Mouse (Mus musculus) G1E (cell line): ENCODE data around the gene Fam71b. TPM values are rescaled to one million over a fixed set of nuclear protein-coding genes. Genes with fewer than 3 reads are reported as not detected.
A peak's percentile ranks its signal among the peaks of the same experiment; 100 is the strongest.

ENCODE experiments used
- ATAC-seq: 2 replicates; pipeline ENCODE4 v1.8.0; 2016; ENCODE audit warnings: mild to moderate bottlenecking; ENCODE audit not compliant: insufficient number of reproducible peaks, poor library complexity, low FRiP score, severe bottlenecking; ENCODE audit errors: extremely low read depth
- DNase-seq: peaks from one replicate; pipeline ENCODE4 v3.0.0; 2012; ENCODE audit warnings: low spot score
- H3K27me3 ChIP-seq: 2 replicates; pipeline ENCODE4 v1.6.1; 2012; ENCODE audit warnings: mild to moderate bottlenecking, low read length, inconsistent platforms; ENCODE audit not compliant: insufficient read depth
- H3K36me3 ChIP-seq: replicated peaks from 2 replicates; pipeline ENCODE3; 2012; ENCODE audit warnings: mild to moderate bottlenecking, inconsistent platforms
- H3K4me1 ChIP-seq: 2 replicates; pipeline ENCODE4 v1.6.1; 2012; ENCODE audit warnings: low read depth, low read length, inconsistent platforms, mixed read lengths; ENCODE audit not compliant: insufficient read depth
- H3K4me3 ChIP-seq: 2 replicates; pipeline ENCODE4 v1.5.1; 2012; ENCODE audit warnings: low read depth, mild to moderate bottlenecking, inconsistent platforms, low read length, moderate library complexity, mixed read lengths
- H3K9me3 ChIP-seq: replicated peaks from 2 replicates; pipeline ENCODE4 v1.6.1; 2012; ENCODE audit warnings: inconsistent platforms
- CTCF ChIP-seq: IDR thresholded peaks from 2 replicates; pipeline ENCODE4 v1.5.1; 2012; ENCODE audit warnings: low read depth, low read length, inconsistent platforms, mixed read lengths
- GATA1 ChIP-seq: IDR thresholded peaks from 2 replicates; pipeline ENCODE4 v1.6.1; 2012; ENCODE audit warnings: borderline replicate concordance, low read length, inconsistent platforms, mixed read lengths
- GATA2 ChIP-seq: IDR thresholded peaks from 2 replicates; pipeline ENCODE4 v1.6.1; 2012; ENCODE audit warnings: low read depth, low read length, inconsistent platforms, borderline replicate concordance
- POLR2AphosphoS5 ChIP-seq: IDR thresholded peaks from 2 replicates; pipeline ENCODE4 v1.6.1; 2012; ENCODE audit warnings: low read depth, low read length, inconsistent platforms; ENCODE audit not compliant: insufficient replicate concordance
- TAL1 ChIP-seq: conservative IDR thresholded peaks from 2 replicates; pipeline ENCODE4 v1.6.1; 2012; ENCODE audit warnings: low read depth, low read length, inconsistent platforms, mixed read lengths
- polyA plus RNA-seq: library from polyadenylated mRNA; stranded (reverse); fragments of >175 nt; gene quantifications from 2 replicates; pipeline ENCODE4 v1.2.3, GENCODE M21; 2012
- total RNA-seq, 2 experiments: library from RNA; stranded (forward) in 1 of 2; stranded (reverse) in 1 of 2; fragments of 200-1000 nt in 1 of 2; fragments of >200 nt in 1 of 2; fragmentation: Nextera tagmentation in 1 of 2; gene quantifications; 2 replicates each; pipeline ENCODE4 v1.2.3; 2014 to 2017

Gene Fam71b
- total and polyA plus RNA-seq, 3 experiments: 0.49 TPM; not detected in 2

DNA sequence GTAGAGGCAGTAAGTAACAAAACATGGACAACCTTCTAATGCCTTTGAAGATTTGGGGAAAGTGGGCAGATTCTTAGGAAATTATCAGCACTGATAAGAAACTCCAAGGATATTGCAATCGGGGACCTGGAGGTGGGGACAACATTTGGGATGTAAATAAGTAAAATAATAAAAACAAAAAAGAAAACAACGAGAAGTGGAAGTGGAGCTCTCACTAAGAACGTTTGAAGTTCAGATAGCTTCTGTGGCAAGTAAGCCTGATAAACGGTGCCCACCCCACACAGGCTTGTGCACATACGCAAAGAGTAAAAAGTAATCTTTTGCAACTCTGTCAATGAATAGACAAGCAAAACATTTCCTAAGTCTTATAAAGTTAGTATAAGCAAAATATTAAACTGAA is 47.6 kb downstream of the Fam71b start:
- Histone ChIP-seq H3K9me3 (no peaks in the 10 kb centered on the region), H3K27me3 (no peaks in the 10 kb centered on the region), H3K4me3 (no peak overlapping the region), H3K4me1 (peaks cover 56% of the 10 kb centered on the region), H3K36me3 (peaks cover 56% of the 10 kb centered on the region)
- DNase-seq: no peak
- TF ChIP-seq GATA1 (no peak), TAL1 (no peak), POLR2AphosphoS5 (no peak)
- no peak for ATAC-seq

DNA sequence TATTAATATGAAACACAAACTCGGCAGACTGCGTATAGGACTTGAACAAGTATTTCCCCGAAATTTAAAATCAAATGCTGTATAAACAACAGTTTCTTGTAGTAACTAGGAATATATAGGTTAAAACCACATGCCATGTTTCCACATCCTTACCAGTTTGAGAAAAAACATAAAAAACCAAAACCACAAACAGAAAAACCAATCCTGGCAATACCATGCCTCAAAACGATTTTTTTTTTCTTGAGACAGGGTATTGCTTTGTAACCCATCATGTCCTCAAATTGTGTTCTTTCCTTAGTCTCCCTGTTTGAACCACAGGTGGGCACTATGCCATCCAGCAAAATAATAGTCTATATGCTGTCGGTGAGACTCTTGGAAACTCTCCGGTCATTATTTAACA is 49.8 kb downstream of the Fam71b start:
- no peaks in the 10 kb centered on the region for H3K27me3 ChIP-seq

DNA sequence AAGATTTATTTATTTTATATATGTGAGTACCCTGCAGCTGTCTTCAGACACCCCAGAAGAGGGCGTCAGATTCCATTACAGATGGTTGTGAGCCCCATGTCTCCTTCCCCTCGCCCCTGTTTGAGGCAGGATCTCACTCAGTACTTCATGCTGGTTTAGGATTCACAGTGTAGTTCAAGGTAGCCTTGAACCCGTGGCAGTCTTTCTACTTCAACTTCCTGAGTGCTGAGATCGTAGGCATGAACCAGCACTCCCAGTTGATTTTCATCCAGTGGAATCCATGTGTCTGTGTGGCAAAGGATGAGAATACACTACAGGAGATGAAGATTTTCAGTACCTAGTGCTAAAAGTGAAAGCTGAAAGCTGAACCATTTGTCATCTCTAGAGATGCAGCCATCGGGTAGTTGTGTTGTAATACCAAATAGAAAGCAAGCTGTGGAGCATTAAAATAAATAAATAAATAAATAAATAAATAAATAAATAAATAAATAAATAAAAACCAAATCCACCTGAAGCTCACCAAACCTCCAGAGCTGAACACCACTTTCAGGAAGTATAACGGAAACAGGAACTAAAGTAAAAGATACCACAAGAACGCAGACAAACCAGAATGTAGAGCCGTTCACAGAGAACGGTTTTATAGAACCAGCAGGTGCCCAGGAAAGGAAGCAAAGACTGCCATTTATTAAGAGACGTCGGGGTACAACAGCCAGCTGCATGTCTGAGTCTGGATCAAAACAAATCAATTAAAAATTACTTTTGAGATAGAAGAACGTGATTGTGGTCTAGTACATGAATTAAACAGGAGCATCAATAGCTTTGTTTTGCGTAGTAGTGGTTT is 51.5 kb downstream of the Fam71b start:
- TF ChIP-seq POLR2AphosphoS5 (no peak), CTCF (no peak), GATA1 (no peak), GATA2 (no peak), TAL1 (no peak)
- H3K4me1 ChIP-seq: peaks cover 37% of the 10 kb centered on the region
- H3K9me3 ChIP-seq: no peaks in the 10 kb centered on the region
- peaks cover 26% of the 10 kb centered on the region for H3K36me3 ChIP-seq
- 0 out of 2 replicates have a peak, but pooled peaks have one; percentile 26 for ATAC-seq
- DNase-seq: no peak
- H3K4me3 ChIP-seq: no peak overlapping the region; the same call in 1 of the 2 replicates
- H3K27me3 ChIP-seq: no peaks in the 10 kb centered on the region

More for the DNA sequence above, 49.8 kb downstream of the Fam71b start:
- H3K36me3 ChIP-seq: peaks cover 37% of the 10 kb centered on the region
- no peak for DNase-seq
- TF ChIP-seq GATA2: no peak
- TF ChIP-seq TAL1: no peak
- no peak for TF ChIP-seq GATA1
- TF ChIP-seq POLR2AphosphoS5: no peak
- no peak for TF ChIP-seq CTCF
- H3K9me3 ChIP-seq: no peaks in the 10 kb centered on the region
- H3K4me3 ChIP-seq: no peak overlapping the region
- no peak for ATAC-seq
- peaks cover 48% of the 10 kb centered on the region for H3K4me1 ChIP-seq

DNA sequence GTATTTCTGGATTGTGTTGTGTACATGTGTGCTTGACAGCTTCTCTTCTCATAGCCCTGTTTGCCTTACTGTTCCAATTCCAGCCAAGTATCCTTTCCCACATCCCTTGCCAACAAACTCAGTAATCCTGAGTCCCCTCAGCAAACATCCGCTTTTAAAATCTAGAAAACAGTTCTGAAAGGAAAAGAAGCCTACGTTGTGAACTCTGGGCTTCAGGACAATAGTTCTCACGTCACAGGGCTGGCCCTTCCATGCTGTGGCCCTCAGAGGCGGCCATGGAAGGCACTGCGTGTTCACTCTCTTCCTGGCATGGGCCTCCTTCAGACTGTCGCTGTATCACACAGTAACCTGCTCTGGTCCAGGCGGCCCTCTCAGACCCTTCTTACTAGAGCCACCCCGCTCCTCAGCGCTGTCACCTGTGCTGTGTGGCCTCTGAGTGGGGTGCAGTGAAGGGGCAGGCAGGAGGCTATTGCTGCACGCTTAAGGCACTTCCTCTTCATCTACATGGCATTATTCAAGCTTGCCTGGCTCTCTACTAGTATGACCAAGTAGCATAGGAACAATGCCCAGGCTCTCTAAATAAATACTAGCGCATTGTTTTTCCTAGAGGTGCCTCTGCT is 53.2 kb downstream of the Fam71b start:
- ATAC-seq: no peak
- no peak for TF ChIP-seq CTCF
- no peak for TF ChIP-seq GATA1
- TF ChIP-seq TAL1: no peak
- TF ChIP-seq GATA2: no peak
- no peak for TF ChIP-seq POLR2AphosphoS5
- no peaks in the 10 kb centered on the region for H3K9me3 ChIP-seq
- H3K4me3 ChIP-seq: no peak overlapping the region; the same call in 1 of the 2 replicates
- no peaks in the 10 kb centered on the region for H3K27me3 ChIP-seq
- H3K4me1 ChIP-seq: peaks cover 44% of the 10 kb centered on the region
- DNase-seq: no peak
- peaks cover 14% of the 10 kb centered on the region for H3K36me3 ChIP-seq

DNA sequence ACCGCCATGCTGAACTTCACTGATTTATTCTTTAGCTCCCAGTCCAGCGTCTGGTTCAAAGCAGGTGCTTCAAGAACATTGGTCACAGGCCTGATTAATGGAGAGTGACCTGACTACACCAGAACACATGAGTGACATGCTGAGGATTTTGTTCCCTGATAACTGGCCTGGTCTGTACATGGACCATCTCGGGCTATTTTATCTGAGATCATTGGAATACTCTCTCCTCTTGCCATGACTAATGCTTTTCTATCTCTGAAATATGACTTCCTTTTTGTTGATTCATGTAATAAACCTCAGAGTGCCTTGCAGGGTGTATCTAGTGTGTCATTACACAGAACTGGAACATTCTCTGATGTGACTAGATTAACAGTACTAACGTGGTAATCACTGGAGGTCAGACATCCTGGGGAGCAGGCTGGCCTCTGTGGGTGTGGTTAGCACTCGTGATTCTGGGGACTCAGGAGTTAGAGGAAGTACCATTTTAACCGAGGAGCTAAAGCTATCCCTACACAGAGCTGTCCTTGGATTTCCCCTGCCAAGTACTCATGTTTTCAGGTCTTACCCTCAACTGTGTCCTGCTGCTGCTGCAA is 58.2 kb downstream of the Fam71b start, which contains the start of gene Havcr2:
TSS of gene Havcr2 (plus strand) at position 483 of the 593 bp plus-strand sequence.
- H3K27me3 ChIP-seq: no peaks in the 10 kb centered on the region
- H3K36me3 ChIP-seq: peaks cover 27% of the 10 kb centered on the region
- peaks cover 54% of the 10 kb centered on the region for H3K4me1 ChIP-seq
- peak within 1 kb of the TSS; percentile 67 for H3K4me3 ChIP-seq
- peak; percentile 98 for ATAC-seq
- TF ChIP-seq GATA1 (no peak), TAL1 (peak; percentile 81)
- DNase-seq: peak; percentile 59
- no peaks in the 10 kb centered on the region for H3K9me3 ChIP-seq

Other genes starting within 250 kb of the Fam71b start
- not detected in 2 replicates for gene Nipal4, start 230.1 kb upstream of the Fam71b start, total RNA-seq (2014; fragmentation: Nextera tagmentation)
- gene Nipal4, start 230.1 kb upstream of the Fam71b start, total RNA-seq (2017): not detected in 2 replicates
- not detected in 2 replicates for gene Nipal4, start 230.1 kb upstream of the Fam71b start, polyA plus RNA-seq
- gene Fndc9, start 161.0 kb upstream of the Fam71b start, total RNA-seq (2014; fragmentation: Nextera tagmentation): not detected in 2 replicates
- 0.11 TPM in 1 of 2 replicates, not detected in the other for gene Fndc9, start 161.0 kb upstream of the Fam71b start, total RNA-seq (2017)
- not detected in 2 replicates for gene Fndc9, start 161.0 kb upstream of the Fam71b start, polyA plus RNA-seq
- gene Cyfip2, start 83.7 kb upstream of the Fam71b start, total RNA-seq (2014; fragmentation: Nextera tagmentation): 2.9 and 3.3 TPM in 2 replicates
- gene Cyfip2, start 83.7 kb upstream of the Fam71b start, total RNA-seq (2017): 2.4 and 2.6 TPM in 2 replicates
- gene Cyfip2, start 83.7 kb upstream of the Fam71b start, polyA plus RNA-seq: 1.2 and 1.3 TPM in 2 replicates
- gene Itk, start 7.0 kb upstream of the Fam71b start, total RNA-seq (2014; fragmentation: Nextera tagmentation): 1.1 and 1.7 TPM in 2 replicates
- gene Itk, start 7.0 kb upstream of the Fam71b start, total RNA-seq (2017): 0.44 and 1.0 TPM in 2 replicates
- gene Itk, start 7.0 kb upstream of the Fam71b start, polyA plus RNA-seq: 0.05 TPM in 1 of 2 replicates, not detected in the other
- gene Med7, start 40.4 kb downstream of the Fam71b start, total RNA-seq (2014; fragmentation: Nextera tagmentation): 133 and 154 TPM in 2 replicates
- 77.8 and 103 TPM in 2 replicates for gene Med7, start 40.4 kb downstream of the Fam71b start, total RNA-seq (2017)
- 275 and 326 TPM in 2 replicates for gene Med7, start 40.4 kb downstream of the Fam71b start, polyA plus RNA-seq
- gene Havcr2, start 58.4 kb downstream of the Fam71b start, total RNA-seq (2014; fragmentation: Nextera tagmentation): 51.6 and 54.5 TPM in 2 replicates
- gene Havcr2, start 58.4 kb downstream of the Fam71b start, total RNA-seq (2017): 170 and 185 TPM in 2 replicates
- 1.8 and 2.4 TPM in 2 replicates for gene Havcr2, start 58.4 kb downstream of the Fam71b start, polyA plus RNA-seq
- not detected in 2 replicates for gene Gm12169, start 127.7 kb downstream of the Fam71b start, total RNA-seq (2014; fragmentation: Nextera tagmentation)
- gene Gm12169, start 127.7 kb downstream of the Fam71b start, total RNA-seq (2017): not detected in 2 replicates
- not detected in 2 replicates for gene Gm12169, start 127.7 kb downstream of the Fam71b start, polyA plus RNA-seq
- gene BC053393, start 175.0 kb downstream of the Fam71b start, total RNA-seq (2014; fragmentation: Nextera tagmentation): not detected in 2 replicates
- 0.11 TPM in 1 of 2 replicates, not detected in the other for gene BC053393, start 175.0 kb downstream of the Fam71b start, total RNA-seq (2017)
- gene BC053393, start 175.0 kb downstream of the Fam71b start, polyA plus RNA-seq: not detected in 2 replicates
- not detected in 2 replicates for gene Dppa1, start 232.7 kb downstream of the Fam71b start, total RNA-seq (2014; fragmentation: Nextera tagmentation)
- gene Dppa1, start 232.7 kb downstream of the Fam71b start, total RNA-seq (2017): not detected in 2 replicates
- not detected in 2 replicates for gene Dppa1, start 232.7 kb downstream of the Fam71b start, polyA plus RNA-seq